Mouse (Mus musculus): ENCODE results near the gene Ccdc167. TPM values are rescaled to one million over a fixed set of nuclear protein-coding genes. Genes with fewer than 3 reads are reported as not detected.

Ccdc167 gene
- polyA plus RNA-seq, 1 experiment from 2014 or later: 7.4 TPM

- Histone ChIP-seq H3K4me1 (replicated peaks) (peaks cover 31% of the 10 kb centered on the region), H3K9me3 (replicated peaks) (no peaks in the 10 kb centered on the region), H3K36me3 (no peaks in the 10 kb centered on the region), H3K4me3 (replicated peaks) (no peak overlapping the region), H3K9ac (no peak overlapping the region), H3K4me2 (no peak overlapping the region), H3K27ac (no peak overlapping the region), H3K27me3 (peaks cover 9% of the 10 kb centered on the region; the same call in 1 of the 2 replicates)
- no peak for DNase-seq
- no peak for ATAC-seq (ENCODE audit: low read depth)
- 68% methylated on average over 15 of the region's 15 CpGs for WGBS (ENCODE audit: insufficient replicate concordance)
Measured at GRCm38 (mm10) chr17:29736448-29737014, 19.7 kb upstream of the Ccdc167 start.

- 70% methylated on average over 2 of the region's 2 CpGs for WGBS (ENCODE audit: insufficient replicate concordance)
- H3K36me3 ChIP-seq: no peaks in the 10 kb centered on the region
Measured at GRCm38 (mm10) chr17:29732522-29732921, 15.7 kb upstream of the Ccdc167 start.

GRCm38 (mm10) chr17:29731953-29732325 lies 15.1 kb upstream of the Ccdc167 start:
- Histone ChIP-seq H3K27ac (no peak overlapping the region), H3K4me3 (replicated peaks) (no peak overlapping the region), H3K4me1 (replicated peaks) (peaks cover 35% of the 10 kb centered on the region), H3K4me2 (no peak overlapping the region), H3K36me3 (no peaks in the 10 kb centered on the region), H3K27me3 (no peaks in the 10 kb centered on the region), H3K9me3 (replicated peaks) (no peaks in the 10 kb centered on the region), H3K9ac (no peak overlapping the region)
- no peak for ATAC-seq (ENCODE audit: low read depth)
- WGBS (ENCODE audit: insufficient replicate concordance): 31% methylated on average over 6 of the region's 6 CpGs
- no peak for DNase-seq

More at GRCm38 (mm10) chr17:29732522-29732921, 15.7 kb upstream of the Ccdc167 start:
- H3K27ac ChIP-seq: no peak overlapping the region
- H3K4me1 ChIP-seq (replicated peaks): peaks cover 35% of the 10 kb centered on the region
- ATAC-seq (ENCODE audit: low read depth): no peak
- H3K4me3 ChIP-seq (replicated peaks): no peak overlapping the region
- DNase-seq: no peak
- no peak overlapping the region for H3K9ac ChIP-seq
- no peaks in the 10 kb centered on the region for H3K9me3 ChIP-seq (replicated peaks)
- no peaks in the 10 kb centered on the region for H3K27me3 ChIP-seq
- H3K4me2 ChIP-seq: no peak overlapping the region

DNA sequence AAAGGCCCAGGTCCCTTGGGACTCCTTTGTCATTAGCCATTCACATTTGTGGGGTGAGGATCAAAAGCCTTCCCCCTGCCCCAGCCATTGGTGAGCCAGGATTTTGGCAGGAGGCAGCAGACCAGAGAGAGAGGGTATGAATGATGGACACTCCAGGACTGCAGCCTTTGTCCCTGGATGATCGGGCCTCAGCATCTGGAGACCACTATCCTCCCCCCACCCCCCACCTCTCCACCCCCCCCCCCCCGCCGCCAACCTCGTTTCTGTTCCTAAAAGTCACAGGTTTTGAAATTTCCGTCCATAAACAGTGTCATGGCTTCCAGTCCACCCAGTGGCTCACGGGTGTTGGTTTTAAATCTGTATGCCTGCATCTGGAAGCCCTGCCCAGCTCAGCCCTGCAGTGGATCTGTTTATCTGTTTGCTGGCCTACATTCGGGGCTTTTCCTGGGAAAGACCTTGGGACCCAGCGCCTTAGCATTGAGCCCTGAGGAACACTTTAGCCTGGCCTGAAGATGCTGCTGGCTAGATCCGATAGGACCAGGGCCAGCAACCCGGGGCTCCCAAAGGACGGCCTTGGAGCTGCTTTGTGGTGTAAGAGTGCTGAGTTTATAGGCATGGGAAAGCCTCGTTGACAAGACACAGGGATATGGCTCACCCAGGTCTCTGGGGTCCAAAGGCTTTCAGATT lies 14.6 kb upstream of the Ccdc167 start:
- DNase-seq: no peak

GRCm38 (mm10) chr17:29730510-29731265 lies 13.8 kb upstream of the Ccdc167 start:
- no peak for DNase-seq
- H3K9ac ChIP-seq: no peak overlapping the region
- H3K27me3 ChIP-seq: no peaks in the 10 kb centered on the region
- H3K4me1 ChIP-seq (replicated peaks): peaks cover 35% of the 10 kb centered on the region
- no peaks in the 10 kb centered on the region for H3K36me3 ChIP-seq
- no peak overlapping the region for H3K4me2 ChIP-seq
- no peak overlapping the region for H3K27ac ChIP-seq
- 72% methylated on average over 13 of the region's 13 CpGs for WGBS (ENCODE audit: insufficient replicate concordance)
- H3K9me3 ChIP-seq (replicated peaks): no peaks in the 10 kb centered on the region
- no peak for ATAC-seq (ENCODE audit: low read depth)
- H3K4me3 ChIP-seq (replicated peaks): no peak overlapping the region

More for the DNA sequence above, 14.6 kb upstream of the Ccdc167 start:
- WGBS (ENCODE audit: insufficient replicate concordance): 51% methylated on average over 12 of the region's 12 CpGs
- Histone ChIP-seq H3K9ac (no peak overlapping the region), H3K27me3 (no peaks in the 10 kb centered on the region), H3K27ac (no peak overlapping the region), H3K36me3 (no peaks in the 10 kb centered on the region), H3K4me2 (no peak overlapping the region), H3K9me3 (replicated peaks) (no peaks in the 10 kb centered on the region), H3K4me1 (replicated peaks) (peaks cover 35% of the 10 kb centered on the region), H3K4me3 (replicated peaks) (no peak overlapping the region)
- no peak for ATAC-seq (ENCODE audit: low read depth)

- Histone ChIP-seq H3K4me2 (no peak overlapping the region), H3K27ac (no peak overlapping the region), H3K4me3 (replicated peaks) (no peak overlapping the region), H3K9me3 (replicated peaks) (no peaks in the 10 kb centered on the region), H3K27me3 (no peaks in the 10 kb centered on the region), H3K4me1 (replicated peaks) (peaks cover 26% of the 10 kb centered on the region), H3K9ac (no peak overlapping the region), H3K36me3 (no peaks in the 10 kb centered on the region)
- WGBS (ENCODE audit: insufficient replicate concordance): 24% methylated on average over 8 of the region's 8 CpGs
- no peak for ATAC-seq (ENCODE audit: low read depth)
- peak; percentile 35 for DNase-seq
Measured at GRCm38 (mm10) chr17:29728082-29728481, 11.2 kb upstream of the Ccdc167 start.

DNA sequence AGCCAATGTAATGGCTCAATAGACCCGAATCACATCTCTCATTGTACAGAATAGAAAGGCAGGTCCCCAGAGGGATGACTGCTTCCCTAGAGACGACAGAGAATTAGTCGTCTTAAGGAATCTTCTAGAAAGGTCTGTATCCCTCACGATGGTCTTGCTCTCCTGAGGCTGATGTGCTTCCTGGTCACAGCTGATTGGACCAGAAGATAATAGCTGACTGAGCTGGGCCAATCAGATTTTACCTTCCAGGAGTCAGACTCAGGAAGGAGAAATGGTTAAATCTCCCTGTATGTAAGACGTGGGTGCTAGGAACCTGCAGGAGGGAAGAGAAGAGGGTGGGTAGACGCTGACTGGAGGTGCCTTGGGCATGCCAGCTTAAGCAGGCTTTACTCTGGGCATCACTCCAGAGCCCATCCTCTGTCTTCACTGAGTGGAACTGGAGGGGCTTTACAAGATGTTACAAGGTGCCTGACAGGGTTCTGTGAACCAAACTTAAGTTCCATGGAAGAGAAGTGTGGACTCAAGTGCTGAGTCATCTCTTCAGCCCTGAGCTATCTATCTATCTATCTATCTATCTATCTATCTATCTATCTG lies 8.3 kb upstream of the Ccdc167 start:
- H3K4me3 ChIP-seq (replicated peaks): no peak overlapping the region
- no peaks in the 10 kb centered on the region for H3K9me3 ChIP-seq (replicated peaks)
- no peaks in the 10 kb centered on the region for H3K36me3 ChIP-seq
- DNase-seq: no peak
- H3K27ac ChIP-seq: no peak overlapping the region
- ATAC-seq (ENCODE audit: low read depth): no peak
- H3K4me1 ChIP-seq (replicated peaks): peaks cover 3% of the 10 kb centered on the region
- 55% methylated on average over 6 of the region's 6 CpGs for WGBS (ENCODE audit: insufficient replicate concordance)
- H3K4me2 ChIP-seq: no peak overlapping the region
- H3K9ac ChIP-seq: no peak overlapping the region
- H3K27me3 ChIP-seq: 0 out of 2 replicates have a peak, but pooled peaks cover 4% of the 10 kb centered on the region

GRCm38 (mm10) chr17:29724610-29725009 lies 7.8 kb upstream of the Ccdc167 start:
- no peaks in the 10 kb centered on the region for H3K36me3 ChIP-seq
- no peak for DNase-seq

DNA sequence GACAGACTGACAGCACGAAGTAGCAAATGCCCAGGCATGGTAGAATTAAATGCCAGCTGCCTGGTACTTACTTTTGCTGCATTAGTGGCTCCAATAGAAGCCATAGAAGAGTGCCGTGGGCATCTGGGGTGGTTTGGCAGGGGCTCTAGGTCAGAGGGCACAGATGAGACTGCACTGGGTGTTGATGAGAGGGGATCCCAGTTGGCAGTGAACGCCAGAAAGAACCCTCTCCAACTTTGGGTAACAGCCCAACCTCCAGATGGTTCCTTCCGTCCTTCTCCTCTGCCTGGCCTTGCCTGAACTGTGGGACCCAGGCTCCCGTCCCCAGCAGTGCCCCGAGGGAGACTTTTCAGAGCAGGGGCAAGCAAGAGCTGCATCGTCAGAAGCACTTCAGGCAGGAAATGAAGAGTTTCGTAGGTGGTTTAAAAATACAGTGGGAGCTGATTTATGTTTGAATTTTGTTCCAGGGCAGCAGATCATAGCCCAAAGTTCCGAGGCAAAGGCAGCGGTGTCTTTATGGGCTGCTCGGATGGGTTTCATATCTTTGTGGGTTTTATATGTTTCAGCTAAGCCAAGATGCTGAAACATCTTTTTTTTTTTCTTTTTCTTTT lies 4.0 kb upstream of the Ccdc167 start:
- H3K9me3 ChIP-seq (replicated peaks): no peaks in the 10 kb centered on the region
- no peak overlapping the region for H3K9ac ChIP-seq
- DNase-seq (no peak), ATAC-seq (ENCODE audit: low read depth) (no peak)
- H3K4me3 ChIP-seq (replicated peaks): no peak overlapping the region
- peaks cover 13% of the 10 kb centered on the region for H3K4me1 ChIP-seq (replicated peaks)
- no peaks in the 10 kb centered on the region for H3K36me3 ChIP-seq
- 0 out of 2 replicates have a peak, but pooled peaks cover 7% of the 10 kb centered on the region for H3K27me3 ChIP-seq
- WGBS (ENCODE audit: insufficient replicate concordance): 67% methylated on average over 11 of the region's 11 CpGs
- H3K27ac ChIP-seq: no peak overlapping the region
- no peak overlapping the region for H3K4me2 ChIP-seq

More at GRCm38 (mm10) chr17:29724610-29725009, 7.8 kb upstream of the Ccdc167 start:
- Histone ChIP-seq H3K27me3 (0 out of 2 replicates have a peak, but pooled peaks cover 7% of the 10 kb centered on the region), H3K4me1 (replicated peaks) (peaks cover 3% of the 10 kb centered on the region), H3K9ac (no peak overlapping the region), H3K4me3 (replicated peaks) (no peak overlapping the region), H3K27ac (no peak overlapping the region), H3K9me3 (replicated peaks) (no peaks in the 10 kb centered on the region), H3K4me2 (no peak overlapping the region)
- WGBS (ENCODE audit: insufficient replicate concordance): 69% methylated on average over 6 of the region's 6 CpGs
- no peak for ATAC-seq (ENCODE audit: low read depth)

DNA sequence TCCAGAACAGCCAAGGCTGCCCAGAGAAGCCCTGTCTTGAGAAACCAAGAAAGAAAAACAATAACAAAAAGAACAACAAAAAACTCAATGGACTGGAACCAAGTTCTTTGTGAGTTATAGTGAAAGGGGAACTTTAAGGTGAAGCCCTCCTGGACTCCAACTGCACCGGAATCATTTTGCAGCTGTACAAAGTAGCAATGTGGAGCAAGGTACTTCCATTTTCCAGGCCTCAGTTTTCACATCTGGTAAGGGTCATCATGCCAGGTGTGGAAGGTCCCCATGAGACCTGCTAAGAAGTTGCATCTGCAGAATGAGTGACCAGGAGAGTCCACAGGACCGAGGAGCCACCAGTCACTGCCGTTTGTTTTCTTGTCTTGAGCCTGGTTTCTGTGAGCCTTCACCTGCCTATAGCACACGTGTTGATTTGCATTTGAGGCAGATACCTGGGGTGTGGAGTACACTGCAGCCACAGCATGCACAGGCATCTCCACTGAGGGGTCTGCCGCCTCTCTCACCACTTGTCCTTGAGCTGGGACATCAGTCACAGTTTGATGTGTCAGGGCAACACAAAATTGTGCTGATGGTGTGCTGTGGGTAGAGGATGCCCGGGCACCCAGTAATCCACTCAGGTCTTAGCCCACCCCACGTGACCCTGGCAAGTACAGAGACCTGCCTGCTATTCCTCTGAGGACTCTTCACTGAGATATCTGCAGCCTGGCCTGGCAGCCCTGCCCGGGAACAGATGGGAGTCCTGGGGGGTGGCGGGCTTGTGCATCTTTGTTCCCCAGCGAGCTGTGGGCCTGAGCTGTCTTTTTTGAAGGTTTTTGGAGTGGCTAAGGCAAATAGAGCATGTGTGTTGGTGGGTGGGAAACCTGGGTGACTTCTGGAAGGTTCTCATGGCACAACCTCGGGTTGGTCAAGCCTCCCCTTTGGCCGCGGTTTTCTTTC lies 3.1 kb upstream of the Ccdc167 start:
- no peak for ATAC-seq (ENCODE audit: low read depth)
- WGBS (ENCODE audit: insufficient replicate concordance): 68% methylated on average over 13 of the region's 13 CpGs
- no peak for DNase-seq

More for the DNA sequence above, 3.1 kb upstream of the Ccdc167 start:
- Histone ChIP-seq H3K4me3 (replicated peaks) (no peak overlapping the region), H3K4me1 (replicated peaks) (peaks cover 22% of the 10 kb centered on the region), H3K4me2 (no peak overlapping the region), H3K27me3 (0 out of 2 replicates have a peak, but pooled peaks cover 7% of the 10 kb centered on the region), H3K27ac (no peak overlapping the region), H3K9ac (no peak overlapping the region), H3K9me3 (replicated peaks) (no peaks in the 10 kb centered on the region), H3K36me3 (no peaks in the 10 kb centered on the region)
